Mouse (Mus musculus) liver, adult 2 months (tissue): ENCODE results near the gene Tbx15. TPM values are rescaled to one million over a fixed set of nuclear protein-coding genes. Genes with fewer than 3 reads are reported as not detected.
"Not testable (repeated sequence)": the region's sequence is repeated elsewhere in the genome, so short reads cannot be mapped to it uniquely, and the experiment has no call there.

ENCODE experiments used
- DNase-seq: peaks from one replicate; pipeline ENCODE4 v3.0.0-alpha.2; 2011; ENCODE audit warnings: low read depth, low spot score; ENCODE audit errors: extremely low read depth
- H3K27ac ChIP-seq: fragments of 200-500 bp; replicated peaks from 2 replicates; pipeline ENCODE4 v1.5.1; 2012; ENCODE audit warnings: low read depth, mild to moderate bottlenecking, control low read depth, inconsistent platforms, low read length; ENCODE audit not compliant: insufficient read depth
- H3K27me3 ChIP-seq: fragments of 200-500 bp; 2 replicates; pipeline ENCODE4 v1.6.1; 2012; ENCODE audit warnings: mild to moderate bottlenecking, moderate library complexity, low read length, inconsistent platforms; ENCODE audit not compliant: control insufficient read depth, insufficient read depth
- H3K36me3 ChIP-seq: fragments of 200-500 bp; 2 replicates; pipeline ENCODE4 v1.6.1; 2012; ENCODE audit warnings: low read length, inconsistent platforms; ENCODE audit not compliant: control insufficient read depth, insufficient read depth
- H3K4me1 ChIP-seq: fragments of 200-500 bp; 2 replicates; pipeline ENCODE4 v1.6.1; 2011; ENCODE audit warnings: low read length; ENCODE audit not compliant: control insufficient read depth, insufficient read depth
- H3K4me3 ChIP-seq: fragments of 200-500 bp; 2 replicates; pipeline ENCODE4 v1.5.1; 2011; ENCODE audit warnings: low read depth, mild to moderate bottlenecking, control low read depth, low read length, moderate library complexity; ENCODE audit not compliant: insufficient read depth
- H3K79me2 ChIP-seq: fragments of 200-500 bp; 2 replicates; pipeline ENCODE4 v1.6.1; 2012; ENCODE audit warnings: inconsistent platforms, mild to moderate bottlenecking, low read length, moderate library complexity; ENCODE audit not compliant: control insufficient read depth, insufficient read depth
- H3K9ac ChIP-seq: fragments of 200-500 bp; 2 replicates; pipeline ENCODE4 v1.6.1; 2012; ENCODE audit warnings: low read depth, mild to moderate bottlenecking, control low read depth, inconsistent platforms, low read length
- CTCF ChIP-seq: fragments of 200-500 bp; IDR thresholded peaks from 2 replicates; pipeline ENCODE4 v1.5.1; 2011; ENCODE audit warnings: low read depth, low read length, control low read depth
- POLR2A ChIP-seq: fragments of 200-500 bp; IDR thresholded peaks from 2 replicates; pipeline ENCODE4 v1.6.1; 2011; ENCODE audit warnings: low read length, control low read depth; ENCODE audit not compliant: insufficient read depth; ENCODE audit errors: extremely low read depth
- WGBS: fragments of 180-500 bp; shearing (Covaris S2); methylation state at CpG from one replicate; pipeline ENCODE4 v1.1.7; 2018; 5-methylcytosine and 5-hydroxymethylcytosine counted together
- polyA plus RNA-seq: library from polyadenylated mRNA; depleted of rRNA; stranded (reverse); fragments of >200 nt; gene quantifications from 2 replicates; pipeline ENCODE4 v1.2.3, GENCODE M21; 2012
- total RNA-seq: library from RNA; depleted of rRNA; stranded (reverse); fragments of >200 nt; gene quantifications from 2 replicates; pipeline ENCODE4 v1.2.3, GENCODE M21; 2014

Tbx15 gene
- total and polyA plus RNA-seq, 2 experiments = 0.04 to 0.09 TPM

- H3K36me3 ChIP-seq = no peaks in the 10 kb centered on the region
- no peak overlapping the region for H3K9ac ChIP-seq
- no peak overlapping the region for H3K4me3 ChIP-seq
- no peak overlapping the region for H3K27ac ChIP-seq
- H3K4me1 ChIP-seq = no peaks in the 10 kb centered on the region
- H3K79me2 ChIP-seq = no peaks in the 10 kb centered on the region
- TF ChIP-seq CTCF = no peak
- no peak for TF ChIP-seq POLR2A
- DNase-seq = no peak
- H3K27me3 ChIP-seq = no peaks in the 10 kb centered on the region
These were observed 51.2 kb downstream of the Tbx15 start for GRCm38 (mm10) chr3:99291386-99291785.

- no peak for TF ChIP-seq CTCF
- no peak for TF ChIP-seq POLR2A
- no peaks in the 10 kb centered on the region for H3K27me3 ChIP-seq
- no peaks in the 10 kb centered on the region for H3K79me2 ChIP-seq
- H3K4me3 ChIP-seq = no peak overlapping the region
- H3K4me1 ChIP-seq = no peaks in the 10 kb centered on the region
- 81% methylated on average over 3 of the region's 3 CpGs for WGBS
- H3K9ac ChIP-seq = no peak overlapping the region
- H3K36me3 ChIP-seq = no peaks in the 10 kb centered on the region
- no peak for DNase-seq
- H3K27ac ChIP-seq = no peak overlapping the region
These were observed 52.4 kb downstream of the Tbx15 start for GRCm38 (mm10) chr3:99292531-99292931.

GRCm38 (mm10) chr3:99294209-99294608 is 54.0 kb downstream of the Tbx15 start:
- not testable (repeated sequence) for H3K9ac ChIP-seq, H3K36me3 ChIP-seq, H3K27ac ChIP-seq, H3K27me3 ChIP-seq, H3K4me1 ChIP-seq, DNase-seq, H3K4me3 ChIP-seq, H3K79me2 ChIP-seq
- WGBS = 50% methylated on average over 1 of the region's 1 CpGs

- no peak for DNase-seq
- Histone ChIP-seq H3K27me3 (no peaks in the 10 kb centered on the region), H3K36me3 (no peaks in the 10 kb centered on the region), H3K27ac (no peak overlapping the region), H3K4me1 (no peaks in the 10 kb centered on the region), H3K79me2 (no peaks in the 10 kb centered on the region), H3K9ac (no peak overlapping the region), H3K4me3 (no peak overlapping the region)
- whole genome bisulfite sequencing = 85% methylated on average over 2 of the region's 2 CpGs
- TF ChIP-seq POLR2A (no peak), CTCF (no peak)
These were observed 55.1 kb downstream of the Tbx15 start for GRCm38 (mm10) chr3:99295301-99295700.

- H3K4me1 ChIP-seq = no peaks in the 10 kb centered on the region
- no peak for DNase-seq
- no peak overlapping the region for H3K9ac ChIP-seq
- H3K27ac ChIP-seq = no peak overlapping the region
- H3K4me3 ChIP-seq = no peak overlapping the region
- no peaks in the 10 kb centered on the region for H3K79me2 ChIP-seq
- WGBS = 78% methylated on average over 5 of the region's 5 CpGs
- H3K27me3 ChIP-seq = no peaks in the 10 kb centered on the region
- no peaks in the 10 kb centered on the region for H3K36me3 ChIP-seq
- TF ChIP-seq CTCF (no peak), POLR2A (no peak)
These were observed 56.0 kb downstream of the Tbx15 start for GRCm38 (mm10) chr3:99296186-99296585.

- TF ChIP-seq CTCF (no peak), POLR2A (no peak)
- 78% methylated on average over 2 of the region's 2 CpGs for WGBS
These were observed 60.7 kb downstream of the Tbx15 start for GRCm38 (mm10) chr3:99300846-99301245.

GRCm38 (mm10) chr3:99310877-99311276 is 70.7 kb downstream of the Tbx15 start:
- Histone ChIP-seq H3K36me3 (no peaks in the 10 kb centered on the region), H3K27me3 (no peaks in the 10 kb centered on the region), H3K4me1 (no peaks in the 10 kb centered on the region), H3K9ac (no peak overlapping the region), H3K27ac (no peak overlapping the region), H3K4me3 (no peak overlapping the region), H3K79me2 (no peaks in the 10 kb centered on the region)
- no peak for DNase-seq
- TF ChIP-seq POLR2A (no peak), CTCF (no peak)
- 40% methylated on average over 2 of the region's 2 CpGs for WGBS

More at GRCm38 (mm10) chr3:99300846-99301245, 60.7 kb downstream of the Tbx15 start:
- Histone ChIP-seq H3K79me2 (no peaks in the 10 kb centered on the region), H3K36me3 (no peaks in the 10 kb centered on the region), H3K4me3 (no peak overlapping the region), H3K27ac (no peak overlapping the region), H3K4me1 (no peaks in the 10 kb centered on the region), H3K27me3 (no peaks in the 10 kb centered on the region), H3K9ac (no peak overlapping the region)
- DNase-seq = no peak
